Mouse (Mus musculus): Measurements from ENCODE around the gene Gpr174. TPM values are rescaled to one million over a fixed set of nuclear protein-coding genes. Genes with fewer than 3 reads are reported as not detected.

Gpr174 gene
- total RNA-seq, 2 experiments from 2014 or later = not detected

Other genes with a start within 250 kb of the Gpr174 start
- gene P2ry10, start 167.4 kb upstream of the Gpr174 start, total RNA-seq (2021) = not detected
- under 1 TPM; 0.16 to 0.34 TPM for gene P2ry10b, start 107.0 kb upstream of the Gpr174 start, total RNA-seq (2021)
- 10 to 100 TPM; 41.4 to 45.7 TPM for gene Itm2a, start 147.5 kb downstream of the Gpr174 start, total RNA-seq (2021)